Mouse (Mus musculus) thymus, postnatal 10 days (tissue): ENCODE data around the gene Ncs1.

Experiments
- DNase-seq, 2 experiments: peaks; one replicate each; pipeline ENCODE4 v3.0.0; 2021; ENCODE audit warnings: low spot score in 2 of 2

Ncs1 gene

DNA sequence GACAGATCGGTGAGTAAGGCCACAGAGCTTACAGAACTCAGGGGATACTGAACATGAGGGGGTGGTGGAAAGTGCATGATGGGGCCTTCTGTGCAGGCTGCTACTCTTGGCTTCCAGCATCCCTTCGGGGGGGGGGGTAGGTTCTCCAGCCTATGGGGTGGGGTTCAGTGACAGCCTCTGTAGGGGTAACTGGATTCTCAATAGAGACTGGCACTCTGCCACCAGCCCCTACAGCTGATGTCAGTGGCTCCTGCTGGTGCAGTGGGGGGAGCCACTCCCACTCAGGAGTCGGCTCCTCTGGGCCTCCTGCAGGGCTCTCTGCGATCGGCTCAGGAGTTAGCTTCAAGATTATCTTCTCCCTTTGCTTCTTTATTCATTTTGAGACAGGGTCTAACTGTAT is 32.9 kb downstream of the Ncs1 start:
- DNase-seq = no peak

DNA sequence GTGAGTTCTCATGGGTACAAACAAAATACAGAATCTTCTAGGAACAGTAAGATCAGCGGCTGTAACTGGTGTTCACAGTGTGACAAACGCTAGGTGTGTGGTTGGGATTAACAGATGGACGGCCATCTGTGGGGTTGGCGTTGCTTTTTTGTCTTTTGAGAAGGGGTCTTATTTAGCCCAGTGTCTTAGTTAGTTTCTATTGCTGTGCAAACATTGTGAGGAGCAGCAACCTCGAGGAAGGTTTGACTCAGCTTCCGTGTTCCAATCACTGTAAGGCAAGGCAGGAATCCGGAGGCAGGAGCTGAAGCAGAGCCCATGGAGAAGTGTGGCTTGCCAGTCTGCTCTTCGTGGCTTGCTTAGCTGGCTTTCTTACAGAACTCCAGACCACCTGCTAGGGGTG is 35.5 kb downstream of the Ncs1 start:
- DNase-seq = no peak

DNA sequence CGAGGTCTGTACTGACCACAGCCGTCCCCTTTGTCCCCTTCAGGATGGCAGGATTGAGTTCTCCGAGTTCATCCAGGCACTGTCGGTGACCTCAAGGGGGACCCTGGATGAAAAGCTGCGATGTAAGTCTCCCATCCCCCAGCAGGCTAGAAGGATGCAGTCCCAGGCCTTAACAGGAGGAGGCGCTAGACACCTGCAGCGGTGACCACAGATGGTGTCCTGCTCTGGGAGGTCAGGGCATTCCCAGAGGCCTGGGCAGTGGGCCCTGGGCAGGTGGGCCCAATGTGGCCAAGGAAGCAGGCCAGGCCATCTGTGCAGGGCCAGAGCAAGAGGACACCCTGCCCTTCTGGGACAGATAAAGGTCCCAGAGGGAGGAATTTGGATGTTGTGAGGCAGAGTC is 36.6 kb downstream of the Ncs1 start:
- no peak for DNase-seq

DNA sequence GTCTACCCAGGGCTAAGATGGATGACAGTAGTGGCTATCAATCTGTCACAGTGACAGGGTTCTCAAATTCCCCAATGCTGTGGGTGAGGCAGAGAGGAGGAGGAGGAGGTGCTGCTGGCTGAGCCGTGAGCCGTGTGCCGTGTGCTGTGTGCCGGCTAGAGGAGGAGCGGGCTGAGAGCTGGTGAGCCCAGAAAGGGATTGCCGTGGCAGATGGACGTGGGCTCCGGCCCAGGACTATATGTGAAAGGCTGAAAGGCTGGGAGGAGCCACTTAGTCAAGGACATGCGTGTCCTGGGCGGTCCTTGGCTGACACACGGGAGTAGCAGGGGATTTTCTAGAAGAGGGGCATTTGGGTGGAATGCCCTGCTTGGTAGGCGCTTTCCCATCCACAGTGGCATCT is 37.3 kb downstream of the Ncs1 start:
- DNase-seq = no peak

DNA sequence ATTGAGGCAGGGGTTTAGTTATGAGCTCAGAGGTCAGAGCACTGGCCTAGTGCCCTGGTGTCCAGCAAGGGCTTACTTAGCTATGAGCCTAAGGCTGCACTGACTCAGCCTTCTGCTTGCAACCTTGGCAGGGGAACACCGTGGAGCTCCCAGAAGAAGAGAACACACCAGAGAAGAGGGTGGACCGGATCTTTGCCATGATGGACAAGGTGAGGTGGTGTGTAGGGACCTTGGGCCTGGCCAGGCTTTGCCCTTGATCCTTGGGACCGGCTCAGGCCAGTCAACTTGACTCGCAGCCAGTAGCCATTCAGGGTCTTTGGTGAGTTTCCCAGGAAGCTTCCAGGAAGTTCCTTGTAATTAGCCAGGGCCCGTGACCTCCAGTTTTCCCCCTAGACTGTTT is 38.9 kb downstream of the Ncs1 start:
- DNase-seq = no peak

- DNase-seq = peak in 1 of 2 experiments; percentile 64
These were observed 45.8 kb downstream of the Ncs1 start for GRCm38 (mm10) chr2:31291421-31291820.

GRCm38 (mm10) chr2:31294985-31295384 is 49.4 kb downstream of the Ncs1 start:
- DNase-seq = peak; percentile 67 to 80

DNA sequence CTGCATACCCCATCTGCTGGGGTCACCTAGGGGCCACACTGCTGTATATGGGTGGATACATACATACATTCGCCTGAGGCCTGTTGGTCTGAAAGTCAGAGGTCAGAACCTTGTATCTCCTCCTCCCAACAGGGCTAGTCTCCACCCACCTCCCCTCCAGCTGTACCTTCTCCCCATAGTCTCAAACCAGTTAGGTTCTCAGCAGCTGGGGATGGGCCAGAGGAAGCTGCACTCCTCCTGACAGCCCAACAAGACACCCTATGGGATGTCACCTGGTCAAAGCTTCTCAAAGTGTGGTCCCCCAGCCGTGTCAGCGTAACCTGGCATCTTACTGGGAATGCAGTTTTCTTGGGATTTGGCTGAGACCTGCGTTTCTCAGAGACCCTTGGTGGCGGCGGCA is 50.8 kb downstream of the Ncs1 start:
- no peak for DNase-seq

DNA sequence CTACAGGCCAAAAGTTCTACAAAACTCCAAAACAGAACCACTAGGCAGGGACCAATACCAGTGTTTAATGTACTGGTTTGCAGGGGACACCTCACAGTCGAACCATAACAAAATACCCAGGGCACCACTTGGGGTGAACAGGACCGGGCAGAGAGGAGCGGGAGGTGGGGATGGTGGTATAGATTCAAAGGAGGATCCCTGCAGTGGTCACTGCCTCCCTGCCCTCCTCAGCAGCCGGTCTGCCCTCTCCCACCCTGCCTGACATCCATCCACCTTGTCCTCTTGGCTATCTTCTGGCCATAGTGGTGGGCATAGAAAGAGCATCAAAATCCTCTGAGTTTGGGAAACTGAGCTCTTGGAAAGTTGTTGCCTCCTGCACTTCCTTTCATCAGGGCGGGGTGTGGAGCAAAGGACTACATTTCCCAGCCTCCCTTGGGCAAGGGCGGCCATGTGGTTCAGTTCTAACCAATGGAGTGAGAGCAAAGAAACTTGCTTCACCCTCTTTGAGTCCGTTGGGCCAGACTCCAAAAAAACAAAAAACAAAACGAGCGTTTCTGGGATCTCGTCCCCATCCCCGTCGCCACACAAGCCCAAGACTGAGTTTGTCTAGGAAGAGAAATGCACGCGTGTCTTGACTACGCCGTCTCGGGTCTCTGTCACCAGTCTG is 52.1 kb downstream of the Ncs1 start:
- peak; percentile 36 to 41 for DNase-seq

GRCm38 (mm10) chr2:31298814-31299213 is 53.2 kb downstream of the Ncs1 start:
- DNase-seq = no peak

GRCm38 (mm10) chr2:31299266-31299665 is 53.6 kb downstream of the Ncs1 start:
- DNase-seq = peak in 1 of 2 experiments; percentile 42

DNA sequence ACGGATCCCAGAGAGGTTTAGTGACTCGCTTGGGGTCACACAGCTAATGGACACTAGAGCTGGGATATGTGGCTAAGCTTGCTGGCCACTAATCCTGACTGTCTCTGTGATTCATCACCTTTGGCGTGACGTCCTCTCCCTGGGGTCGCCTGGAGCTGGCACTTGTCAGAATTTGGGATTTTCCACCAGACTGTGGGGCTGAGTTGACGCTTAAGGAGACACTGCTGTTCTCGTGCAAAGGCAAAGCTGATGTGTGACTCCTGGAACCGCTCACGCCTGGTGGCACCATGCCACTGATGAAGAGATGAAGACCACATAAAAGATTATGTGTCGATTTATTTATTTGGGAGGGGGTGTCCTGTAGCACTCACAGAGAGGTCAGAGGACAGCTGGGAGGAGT is 54.4 kb downstream of the Ncs1 start:
- DNase-seq = no peak

GRCm38 (mm10) chr2:31303177-31303576 is 57.6 kb downstream of the Ncs1 start:
- DNase-seq = no peak

- DNase-seq = no peak
These were observed 58.6 kb downstream of the Ncs1 start for GRCm38 (mm10) chr2:31304191-31304590.

GRCm38 (mm10) chr2:31304801-31305665 is 59.4 kb downstream of the Ncs1 start:
- no peak for DNase-seq

DNA sequence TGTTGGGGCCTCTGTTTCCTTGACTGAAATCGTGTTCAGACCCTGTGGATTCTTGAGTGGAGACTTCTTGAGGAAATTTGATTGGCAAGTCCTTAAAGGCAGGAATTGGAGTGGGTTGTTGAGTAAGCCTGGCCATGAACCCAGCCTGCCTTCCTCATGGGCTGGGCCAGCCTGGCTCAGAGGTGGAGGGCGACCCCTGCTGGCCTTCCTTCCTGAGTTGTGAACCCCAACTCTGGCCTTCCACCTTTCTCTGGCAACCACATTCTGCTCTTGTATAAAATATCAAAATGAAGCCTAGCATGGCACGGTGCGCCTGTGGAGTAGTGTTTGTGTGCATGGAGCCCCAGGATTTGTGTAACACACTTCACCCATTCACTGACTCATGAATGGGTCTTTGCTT is 60.1 kb downstream of the Ncs1 start:
- DNase-seq = peak in 1 of 2 experiments; percentile 61

GRCm38 (mm10) chr2:31308257-31308656 is 62.6 kb downstream of the Ncs1 start:
- no peak for DNase-seq

DNA sequence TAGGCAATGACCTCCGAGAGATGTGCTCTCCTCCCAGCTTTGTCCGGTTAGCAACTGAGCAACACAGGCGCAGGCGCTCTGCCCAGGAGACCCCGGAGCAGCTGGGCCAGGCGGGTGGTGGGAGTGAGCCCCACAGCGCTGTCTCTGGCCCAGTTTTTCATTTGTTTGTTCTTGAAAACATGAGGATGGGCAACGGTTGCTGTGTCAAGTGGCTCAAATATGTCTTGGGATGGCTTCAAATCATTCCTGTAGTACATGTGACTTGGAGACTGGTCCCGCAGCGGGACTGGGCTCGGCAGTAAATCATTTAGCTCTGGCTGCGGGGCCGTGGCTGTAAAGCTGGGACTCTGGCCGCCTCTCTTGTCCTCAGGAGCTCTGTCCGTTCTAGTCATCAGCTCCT is 63.9 kb downstream of the Ncs1 start:
- no peak for DNase-seq

GRCm38 (mm10) chr2:31314007-31314465 is 68.4 kb downstream of the Ncs1 start, which contains the start of gene Hmcn2:
Hmcn2 (plus strand) TSS chr2:31314415.
- DNase-seq = no peak

GRCm38 (mm10) chr2:31318162-31318561 is 72.5 kb downstream of the Ncs1 start:
- no peak for DNase-seq

GRCm38 (mm10) chr2:31319200-31319599 is 73.6 kb downstream of the Ncs1 start:
- no peak for DNase-seq

DNA sequence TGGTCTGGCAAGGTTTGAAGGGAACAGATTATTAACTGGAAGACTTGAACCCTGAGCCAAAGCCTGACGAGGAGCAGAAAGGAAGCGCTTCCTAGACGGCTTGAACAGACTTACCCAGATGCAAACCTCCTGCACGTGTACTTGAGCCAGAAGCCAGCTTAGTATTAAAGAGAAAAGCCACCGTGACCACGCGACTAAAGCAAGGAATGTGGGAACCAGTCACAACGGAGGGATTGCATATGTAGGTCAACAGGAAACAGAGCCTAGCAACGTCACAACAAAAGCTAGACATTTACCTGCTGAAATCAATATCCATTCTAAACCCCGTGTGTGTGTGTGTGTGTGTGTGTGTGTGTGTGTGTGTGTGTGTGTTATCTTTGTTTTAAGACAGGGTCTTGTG is 81.6 kb downstream of the Ncs1 start:
- no peak for DNase-seq

GRCm38 (mm10) chr2:31337706-31338330 is 92.2 kb downstream of the Ncs1 start:
- DNase-seq = no peak
